24 mouse cellular contexts compared by ENCODE assay signal in genomic region chr9:114556276-114556855, GRCm38 (mm10). TPM values are rescaled to one million over a fixed set of nuclear protein-coding genes. Genes with fewer than 3 reads are reported as not detected.
DNase-seq lines count a peak whose midpoint lies in the region; ATAC-seq and TF ChIP-seq lines count a peak whose summit lies in the region.
"Had no signal": no experiment of that assay in that cellular context is flagged by ENCODE, and none has a peak within 500 bp of the region (broad histone marks: within the 10 kb centered on the region; RNA-seq: fewer than 3 reads in every experiment).

No protein-coding gene starts in this region.

- no peak for ATAC-seq in hindbrain, postnatal 0 days
- no peak for ATAC-seq in intestine, postnatal 0 days
- no peak for ATAC-seq in stomach, embryonic 14.5 days (ENCODE audit: insufficient number of reproducible peaks, insufficient read depth, low FRiP score, low read depth)
- no peak for ATAC-seq in hindbrain, embryonic 11.5 days (ENCODE audit: low FRiP score)

- peaks cover 24% of the 10 kb centered on the region for H3K36me3 ChIP-seq in hindbrain, embryonic 10.5 days
- H3K36me3 ChIP-seq in hindbrain, postnatal 0 days (ENCODE audit: insufficient read depth, low read length): no peaks in the 10 kb centered on the region
- H3K36me3 ChIP-seq in ES-E14 (ENCODE audit: control insufficient read depth, insufficient read depth, low read length, poor library complexity, severe bottlenecking): peaks cover 35% of the 10 kb centered on the region
- H3K36me3 ChIP-seq in intestine, postnatal 0 days (ENCODE audit: control insufficient read depth, insufficient read depth): no peaks in the 10 kb centered on the region
- no peaks in the 10 kb centered on the region for H3K36me3 ChIP-seq in stomach, embryonic 14.5 days (ENCODE audit: control insufficient read depth, insufficient read depth, low read length)
- no peaks in the 10 kb centered on the region for H3K36me3 ChIP-seq in hindbrain, embryonic 11.5 days (ENCODE audit: control insufficient read depth, insufficient read depth, low read length)
- H3K36me3 ChIP-seq: hindbrain, embryonic 13.5 days; neural tube, embryonic 13.5 days had no signal

- WGBS in hindbrain, embryonic 10.5 days: 22% methylated on average over 10 of the region's 10 CpGs
- 47% methylated on average over 10 of the region's 10 CpGs for WGBS in hindbrain, postnatal 0 days
- WGBS in intestine, postnatal 0 days: 36% methylated on average over 10 of the region's 10 CpGs
- WGBS in stomach, embryonic 14.5 days: 50% methylated on average over 10 of the region's 10 CpGs
- WGBS in hindbrain, embryonic 11.5 days: 30% methylated on average over 10 of the region's 10 CpGs

- H3K9ac ChIP-seq in hindbrain, postnatal 0 days (replicated peaks; ENCODE audit: low read length): no peak overlapping the region
- H3K9ac ChIP-seq in ES-E14 (ENCODE audit: insufficient read depth, low read depth, low read length, poor library complexity, severe bottlenecking): peak overlapping the region; percentile 52; the same call in 1 of the 2 replicates
- no peak overlapping the region for H3K9ac ChIP-seq in intestine, postnatal 0 days (ENCODE audit: low read depth, low read length)
- H3K9ac ChIP-seq in stomach, embryonic 14.5 days (replicated peaks; ENCODE audit: low read depth, low read length): no peak overlapping the region
- no peak overlapping the region for H3K9ac ChIP-seq in hindbrain, embryonic 11.5 days (ENCODE audit: low read depth, low read length)
- H3K9ac ChIP-seq: hindbrain, embryonic 13.5 days; neural tube, embryonic 13.5 days had no signal

- H3K27ac ChIP-seq in hindbrain, embryonic 10.5 days: peak overlapping the region; percentile 78
- no peak overlapping the region for H3K27ac ChIP-seq in hindbrain, postnatal 0 days
- peak overlapping the region; percentile 73; the same call in 1 of the 2 replicates for H3K27ac ChIP-seq in ES-E14 (ENCODE audit: insufficient read depth, low read depth, low read length, poor library complexity, severe bottlenecking)
- H3K27ac ChIP-seq in intestine, postnatal 0 days (ENCODE audit: low read depth, low read length): no peak overlapping the region
- peak overlapping the region; percentile 21; the same call in 1 of the 2 replicates for H3K27ac ChIP-seq in stomach, embryonic 14.5 days (ENCODE audit: low read length)
- H3K27ac ChIP-seq in hindbrain, embryonic 11.5 days (ENCODE audit: low read depth, low read length): no peak overlapping the region
- H3K27ac ChIP-seq: hindbrain, embryonic 13.5 days; neural tube, embryonic 13.5 days had no signal

- H3K4me2 ChIP-seq in hindbrain, postnatal 0 days (ENCODE audit: low read depth, low read length): no peak overlapping the region
- H3K4me2 ChIP-seq in intestine, postnatal 0 days (replicated peaks; ENCODE audit: low read depth): peak overlapping the region; percentile 56
- 0 out of 2 replicates have a peak overlapping the region, but pooled peaks have one; percentile 10 for H3K4me2 ChIP-seq in stomach, embryonic 14.5 days (replicated peaks; ENCODE audit: low read depth, low read length)
- no peak overlapping the region for H3K4me2 ChIP-seq in hindbrain, embryonic 11.5 days (replicated peaks; ENCODE audit: low read depth, low read length)
- H3K4me2 ChIP-seq: hindbrain, embryonic 13.5 days; neural tube, embryonic 13.5 days had no signal

- TF ChIP-seq CTCF in hindbrain, postnatal 0 days (IDR thresholded peaks at IDR 0.05; ENCODE audit: low read depth): no peak
- TF ChIP-seq CTCF in intestine, postnatal 0 days (IDR thresholded peaks at IDR 0.05; ENCODE audit: low read depth): no peak

- peaks cover 94% of the 10 kb centered on the region for H3K4me1 ChIP-seq in hindbrain, embryonic 10.5 days (replicated peaks)
- H3K4me1 ChIP-seq in hindbrain, postnatal 0 days (ENCODE audit: insufficient read depth, low read length): 0 out of 2 replicates have a peak, but pooled peaks cover 3% of the 10 kb centered on the region
- peaks cover 12 to 23% of the 10 kb centered on the region in 2 experiments for H3K4me1 ChIP-seq in ES-E14 (ENCODE audit: control insufficient read depth in 2 of 2, insufficient read depth in 2 of 2, low read length in 2 of 2, poor library complexity in 1 of 2)
- H3K4me1 ChIP-seq in intestine, postnatal 0 days (replicated peaks; ENCODE audit: control insufficient read depth, insufficient read depth, low read length): no peaks in the 10 kb centered on the region; the same call in none of the 2 replicates
- peaks cover 15% of the 10 kb centered on the region; the same call in 1 of the 2 replicates for H3K4me1 ChIP-seq in stomach, embryonic 14.5 days (ENCODE audit: control insufficient read depth, insufficient read depth, low read length)
- peaks cover 4% of the 10 kb centered on the region for H3K4me1 ChIP-seq in hindbrain, embryonic 11.5 days (replicated peaks; ENCODE audit: control insufficient read depth, insufficient read depth, low read length)

- peak overlapping the region; percentile 16; the same call in 1 of the 2 replicates for H3K4me3 ChIP-seq in hindbrain, embryonic 10.5 days
- no peak overlapping the region for H3K4me3 ChIP-seq in hindbrain, postnatal 0 days (ENCODE audit: low read length)
- H3K4me3 ChIP-seq in ES-E14 (ENCODE audit: insufficient read depth in 1 of 2, low read depth in 1 of 2, low read length in 2 of 2, poor library complexity in 1 of 2, severe bottlenecking in 1 of 2): peak overlapping the region; percentile 52 to 91
- peak overlapping the region; percentile 9; the same call in 1 of the 2 replicates for H3K4me3 ChIP-seq in intestine, postnatal 0 days (ENCODE audit: low read depth, low read length)
- H3K4me3 ChIP-seq in stomach, embryonic 14.5 days (ENCODE audit: low read depth, low read length): no peak overlapping the region
- no peak overlapping the region for H3K4me3 ChIP-seq in hindbrain, embryonic 11.5 days (ENCODE audit: low read depth, low read length)
- H3K4me3 ChIP-seq: hindbrain, embryonic 13.5 days; neural tube, embryonic 13.5 days had no signal

- no peak for DNase-seq in hindbrain, embryonic 10.5 days (ENCODE audit: low spot score)
- DNase-seq in hindbrain, postnatal 0 days (ENCODE audit: low spot score): no peak
- DNase-seq in ES-E14 (ENCODE audit: low read depth, low spot score): no peak
- no peak for DNase-seq in right cerebral cortex, adult 18-20 months
- no peak for DNase-seq in ovary, postnatal 36 days (ENCODE audit: low spot score)
- no peak for DNase-seq in hindbrain, embryonic 11.5 days (ENCODE audit: low spot score)
- DNase-seq: cerebellum, postnatal 10 days; gastrocnemius, postnatal 10 days; kidney, adult 8-10 months; kidney, postnatal 4 days; layer of hippocampus, postnatal 36 days; lung, postnatal 10 days; thymus, adult 18-20 months had no signal

- H3K27me3 ChIP-seq in hindbrain, embryonic 10.5 days (ENCODE audit: insufficient read depth, poor library complexity, severe bottlenecking): no peaks in the 10 kb centered on the region
- H3K27me3 ChIP-seq in hindbrain, postnatal 0 days (ENCODE audit: insufficient read depth, low read length): peaks cover 34% of the 10 kb centered on the region
- H3K27me3 ChIP-seq in intestine, postnatal 0 days (replicated peaks; ENCODE audit: control insufficient read depth, insufficient read depth, low read length): peaks cover 8% of the 10 kb centered on the region; the same call in 1 of the 2 replicates
- no peaks in the 10 kb centered on the region for H3K27me3 ChIP-seq in stomach, embryonic 14.5 days (ENCODE audit: control insufficient read depth, insufficient read depth, low read length)
- no peaks in the 10 kb centered on the region for H3K27me3 ChIP-seq in hindbrain, embryonic 11.5 days (ENCODE audit: control insufficient read depth, insufficient read depth, low read length)

- H3K9me3 ChIP-seq in hindbrain, embryonic 10.5 days: 0 out of 2 replicates have a peak, but pooled peaks cover 3% of the 10 kb centered on the region
- H3K9me3 ChIP-seq in hindbrain, postnatal 0 days (ENCODE audit: low read length): no peaks in the 10 kb centered on the region
- H3K9me3 ChIP-seq in ES-E14 (ENCODE audit: control insufficient read depth, insufficient read depth, low read depth, low read length): no peaks in the 10 kb centered on the region
- H3K9me3 ChIP-seq in intestine, postnatal 0 days (ENCODE audit: control insufficient read depth): no peaks in the 10 kb centered on the region
- no peaks in the 10 kb centered on the region for H3K9me3 ChIP-seq in stomach, embryonic 14.5 days (ENCODE audit: control insufficient read depth, low read depth, low read length)
- H3K9me3 ChIP-seq in hindbrain, embryonic 11.5 days (ENCODE audit: control insufficient read depth, low read length): no peaks in the 10 kb centered on the region
- H3K9me3 ChIP-seq: hindbrain, embryonic 13.5 days; neural tube, embryonic 13.5 days had no signal

- in situ Hi-C loops in ES-E14 (cut with MboI; ENCODE audit: low sequenced_read_pairs in 2 of 2, unreplicated experiment in 2 of 2): no loop called here

RNA-seq across cellular contexts. Expression of gene Trim71, which starts 7.8 kb away (rescaled TPM):
- 3.8 and 8.3 TPM in 2 replicates for polyA plus RNA-seq in hindbrain, embryonic 10.5 days (2016; fragmentation: Nextera tagmentation; extraction: Ambion mirVana)
- 0.10 and 0.25 TPM in 2 replicates for total RNA-seq in hindbrain, postnatal 0 days (2014; rRNA removed)
- polyA plus RNA-seq in hindbrain, postnatal 0 days (2015; fragmentation: Nextera tagmentation; extraction: Ambion mirVana): 0.20 and 0.24 TPM in 2 replicates
- 132 and 141 TPM in 2 replicates for total RNA-seq in ES-E14 (2012; rRNA removed)
- polyA plus RNA-seq in intestine, postnatal 0 days (2015; fragmentation: Nextera tagmentation; extraction: Ambion mirVana): 1.5 and 2.0 TPM in 2 replicates
- 1.4 and 1.6 TPM in 2 replicates for polyA plus RNA-seq in stomach, embryonic 14.5 days (2014; fragmentation: Nextera tagmentation; extraction: Ambion mirVana)
- 1.9 and 2.7 TPM in 2 replicates for polyA plus RNA-seq in hindbrain, embryonic 11.5 days (2014; fragmentation: Nextera tagmentation; extraction: Ambion mirVana)
- total RNA-seq: megakaryocyte-erythroid progenitor cell, adult 5-6 weeks; monocyte, adult 5-6 weeks had no signal

RNA-seq across cellular contexts. Expression of gene C130032M10Rik, which starts 40.9 kb away (rescaled TPM):
- polyA plus RNA-seq in hindbrain, embryonic 10.5 days (2016; fragmentation: Nextera tagmentation; extraction: Ambion mirVana): 0.38 and 1.9 TPM in 2 replicates
- total RNA-seq in hindbrain, postnatal 0 days (2014; rRNA removed): not detected in 2 replicates
- not detected in 2 replicates for polyA plus RNA-seq in hindbrain, postnatal 0 days (2015; fragmentation: Nextera tagmentation; extraction: Ambion mirVana)
- total RNA-seq in ES-E14 (2012; rRNA removed): 1.8 and 2.7 TPM in 2 replicates
- not detected in 2 replicates for polyA plus RNA-seq in intestine, postnatal 0 days (2015; fragmentation: Nextera tagmentation; extraction: Ambion mirVana)
- not detected in 2 replicates for polyA plus RNA-seq in stomach, embryonic 14.5 days (2014; fragmentation: Nextera tagmentation; extraction: Ambion mirVana)
- not detected in 2 replicates for polyA plus RNA-seq in hindbrain, embryonic 11.5 days (2014; fragmentation: Nextera tagmentation; extraction: Ambion mirVana)
- total RNA-seq: adrenal gland, postnatal 4 days; gastrocnemius, postnatal 10 days; layer of hippocampus, postnatal 36 days; left cerebral cortex, postnatal 36 days; megakaryocyte-erythroid progenitor cell, adult 5-6 weeks; monocyte, adult 5-6 weeks had no signal
- polyA plus RNA-seq: C2C12; embryonic facial prominence, embryonic 11.5 days; neural tube, embryonic 13.5 days; spleen, adult 2 months had no signal

RNA-seq across cellular contexts. Expression of gene Ccr4, which starts 51.6 kb away (rescaled TPM):
- polyA plus RNA-seq in hindbrain, embryonic 10.5 days (2016; fragmentation: Nextera tagmentation; extraction: Ambion mirVana): 0.07 TPM in 1 of 2 replicates, not detected in the other
- total RNA-seq in hindbrain, postnatal 0 days (2014; rRNA removed): not detected in 2 replicates
- not detected in 2 replicates for polyA plus RNA-seq in hindbrain, postnatal 0 days (2015; fragmentation: Nextera tagmentation; extraction: Ambion mirVana)
- 1.4 and 1.8 TPM in 2 replicates for total RNA-seq in ES-E14 (2012; rRNA removed)
- polyA plus RNA-seq in intestine, postnatal 0 days (2015; fragmentation: Nextera tagmentation; extraction: Ambion mirVana): 2.3 TPM in 2 replicates
- polyA plus RNA-seq in stomach, embryonic 14.5 days (2014; fragmentation: Nextera tagmentation; extraction: Ambion mirVana): not detected in 2 replicates
- not detected in 2 replicates for polyA plus RNA-seq in hindbrain, embryonic 11.5 days (2014; fragmentation: Nextera tagmentation; extraction: Ambion mirVana)
- total RNA-seq: adrenal gland, postnatal 4 days; gastrocnemius, postnatal 10 days; layer of hippocampus, postnatal 36 days; left cerebral cortex, postnatal 36 days; megakaryocyte-erythroid progenitor cell, adult 5-6 weeks had no signal
- polyA plus RNA-seq: C2C12; embryonic facial prominence, embryonic 11.5 days; hindbrain, embryonic 13.5 days; neural tube, embryonic 13.5 days had no signal

Comparison
In these comparisons a context has a peak if more than half of its experiments do, and no peak if none do; other contexts are left out.
1. H3K27ac ChIP-seq: peak in hindbrain, embryonic 10.5 days (single experiment), ES-E14 (single experiment) and stomach, embryonic 14.5 days (single experiment); none in hindbrain, postnatal 0 days (single experiment), intestine, postnatal 0 days (single experiment) and hindbrain, embryonic 11.5 days (single experiment).
2. H3K4me3 ChIP-seq: peak in hindbrain, embryonic 10.5 days (single experiment), ES-E14 (2 of 2) and intestine, postnatal 0 days (single experiment); none in hindbrain, postnatal 0 days (single experiment), stomach, embryonic 14.5 days (single experiment) and hindbrain, embryonic 11.5 days (single experiment).
3. H3K4me2 ChIP-seq: peak in intestine, postnatal 0 days (single experiment) and stomach, embryonic 14.5 days (single experiment); none in hindbrain, postnatal 0 days (single experiment) and hindbrain, embryonic 11.5 days (single experiment).